In the genomic region with DNA sequence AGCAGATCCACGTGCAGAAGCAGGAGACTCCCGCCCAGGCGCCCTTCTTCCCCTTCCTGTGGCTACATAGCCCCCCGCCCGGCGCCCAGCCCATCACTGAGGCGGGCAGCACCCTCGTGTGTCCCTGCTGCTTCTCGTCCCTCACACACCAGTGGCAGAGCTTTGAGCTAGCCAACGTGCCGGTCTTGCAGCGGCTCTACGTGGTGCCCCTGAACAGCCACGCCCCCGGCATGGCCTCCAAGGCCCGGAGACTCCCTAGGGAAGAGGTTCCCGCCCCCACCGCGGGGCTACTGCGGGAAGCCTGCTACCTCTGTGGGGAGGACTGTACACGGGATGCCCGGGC, we compare ENCODE assay signal across 9 mouse cellular contexts. TPM values are rescaled to one million over a fixed set of nuclear protein-coding genes. Genes with fewer than 3 reads are reported as not detected.
DNase-seq lines count a peak whose midpoint lies in the region; ATAC-seq and TF ChIP-seq lines count a peak whose summit lies in the region.
"Had no signal": no experiment of that assay in that cellular context is flagged by ENCODE, and none has a peak within 500 bp of the region (broad histone marks: within the 10 kb centered on the region; RNA-seq: fewer than 3 reads in every experiment).

No protein-coding gene starts in this region.

- DNase-seq in heart, adult 9 months (ENCODE audit: low spot score in 2 of 2): no peak
- DNase-seq in adrenal gland, adult 8-10 months: peak; percentile 72
- peak; percentile 24 to 54 for DNase-seq in kidney, postnatal 36 days
- DNase-seq in left cerebral cortex, adult 18-20 months (ENCODE audit: low spot score in 2 of 2): no peak
- no peak for DNase-seq in thymus, postnatal 14 days

- peak; percentile 41 for TF ChIP-seq POLR2A in myocyte (IDR thresholded peaks at IDR 0.05; ENCODE audit: insufficient read length, low read depth)

- H3K4me2 ChIP-seq in heart, embryonic 11.5 days: peak overlapping the region; percentile 98
- H3K4me2 ChIP-seq in myocyte (ENCODE audit: low read depth): peak overlapping the region; percentile 75

- no peaks in the 10 kb centered on the region for H3K9me3 ChIP-seq in heart, embryonic 11.5 days (replicated peaks; ENCODE audit: control insufficient read depth, low read length)

- H3K27ac ChIP-seq in heart, embryonic 11.5 days (ENCODE audit: low read depth, low read length): no peak overlapping the region

- H3K9ac ChIP-seq in heart, embryonic 11.5 days (ENCODE audit: low read depth, low read length): peak overlapping the region; percentile 69; the same call in 1 of the 2 replicates

- peak overlapping the region; percentile 56 for H3ac ChIP-seq in myocyte (ENCODE audit: control insufficient read depth, insufficient read length)

- peaks cover 27% of the 10 kb centered on the region for H3K79me2 ChIP-seq in myocyte (ENCODE audit: control insufficient read depth, insufficient read depth)

- peaks cover 66% of the 10 kb centered on the region for H3K4me1 ChIP-seq in heart, embryonic 11.5 days (ENCODE audit: control insufficient read depth, insufficient read depth, low read length)

- no peaks in the 10 kb centered on the region for H3K36me3 ChIP-seq in heart, embryonic 11.5 days (ENCODE audit: control insufficient read depth, insufficient read depth, low read length)
- H3K36me3 ChIP-seq in myocyte (ENCODE audit: control insufficient read depth, insufficient read depth): no peaks in the 10 kb centered on the region

- 2% methylated on average over 22 of the region's 22 CpGs for WGBS in heart, embryonic 11.5 days (ENCODE audit: insufficient replicate concordance)

- no peak for ATAC-seq in heart, embryonic 11.5 days (replicated peaks; ENCODE audit: insufficient number of reproducible peaks, low FRiP score, low TSS enrichment)
- ATAC-seq in granulocyte monocyte progenitor cell, adult 5-6 weeks (replicated peaks; ENCODE audit: poor library complexity, severe bottlenecking): peak; percentile 3; the same call in 1 of the 2 replicates

- H3K4me3 ChIP-seq in heart, embryonic 11.5 days (ENCODE audit: low read depth, low read length): peak overlapping the region; percentile 62
- peak overlapping the region; percentile 28 for H3K4me3 ChIP-seq in myocyte

- peaks cover 26% of the 10 kb centered on the region for H3K27me3 ChIP-seq in heart, embryonic 11.5 days (ENCODE audit: control insufficient read depth, insufficient read depth, low read length)
- no peaks in the 10 kb centered on the region for H3K27me3 ChIP-seq in myocyte (ENCODE audit: control insufficient read depth, insufficient read depth, insufficient read length)

TF ChIP-seq in myocyte, 11 proteins besides CTCF, POLR2A, EP300 and RAD21:
- TF ChIP-seq MYOD1 (IDR thresholded peaks at IDR 0.05; ENCODE audit: control insufficient read depth in 1 of 3, insufficient read length in 2 of 3, low read depth in 2 of 3) (no peak), SRF (IDR thresholded peaks at IDR 0.05; ENCODE audit: control insufficient read depth, insufficient read length, low read depth) (no peak)

RNA-seq across cellular contexts. Expression of a gene that starts 1.3 kb away (rescaled TPM):
- 12.8 and 12.9 TPM in 2 replicates for polyA plus RNA-seq in heart, embryonic 11.5 days (2014; fragmentation: Nextera tagmentation; extraction: Ambion mirVana)
- 10 to 100 TPM; 30.7 to 64.5 (median 48.4) TPM for total RNA-seq in adrenal gland, adult 8-10 months (2022)
- total RNA-seq in granulocyte monocyte progenitor cell, adult 5-6 weeks (2014; fragmentation: Nextera tagmentation): 32.7 and 40.9 TPM in 2 replicates
- total RNA-seq in granulocyte monocyte progenitor cell, adult 5-6 weeks (2017): 6.9 and 8.4 TPM in 2 replicates
- polyA plus RNA-seq in myocyte (2012; fragmentation: generic; extraction: Trizol): 14.7 TPM
- total RNA-seq in left cerebral cortex, adult 18-20 months (2021): 10 to 100 TPM; 79.8 to 90.8 TPM

RNA-seq across cellular contexts. Expression of a gene that starts 52.3 kb away (rescaled TPM):
- polyA plus RNA-seq in heart, embryonic 11.5 days (2014; fragmentation: Nextera tagmentation; extraction: Ambion mirVana): 0.41 TPM in 1 of 2 replicates, not detected in the other
- 1 to 10 TPM in 3 of 4 experiments, under 1 TPM in 1; 0.99 to 4.1 (median 2.6) TPM for total RNA-seq in adrenal gland, adult 8-10 months (2022)
- total RNA-seq in granulocyte monocyte progenitor cell, adult 5-6 weeks (2014; fragmentation: Nextera tagmentation): not detected in 2 replicates
- total RNA-seq in granulocyte monocyte progenitor cell, adult 5-6 weeks (2017): not detected in 2 replicates
- polyA plus RNA-seq in myocyte (2012; fragmentation: generic; extraction: Trizol): not detected
- total RNA-seq in left cerebral cortex, adult 18-20 months (2021): under 1 TPM in 1 of 2 experiments, not detected in 1; 0.63 TPM
- total RNA-seq: MEL had no signal

Comparison
In these comparisons a context has a peak if more than half of its experiments do, and no peak if none do; other contexts are left out.
1. DNase-seq: peak in adrenal gland, adult 8-10 months (single experiment) and kidney, postnatal 36 days (2 of 2); none in heart, adult 9 months (0 of 2), left cerebral cortex, adult 18-20 months (0 of 2) and thymus, postnatal 14 days (single experiment).